Mouse (Mus musculus): ENCODE measurements around the gene Filip1. TPM values are rescaled to one million over a fixed set of nuclear protein-coding genes. Genes with fewer than 3 reads are reported as not detected.

Filip1 gene
- polyA plus RNA-seq, 1 experiment from 2014 or later = 0.88 TPM

DNA sequence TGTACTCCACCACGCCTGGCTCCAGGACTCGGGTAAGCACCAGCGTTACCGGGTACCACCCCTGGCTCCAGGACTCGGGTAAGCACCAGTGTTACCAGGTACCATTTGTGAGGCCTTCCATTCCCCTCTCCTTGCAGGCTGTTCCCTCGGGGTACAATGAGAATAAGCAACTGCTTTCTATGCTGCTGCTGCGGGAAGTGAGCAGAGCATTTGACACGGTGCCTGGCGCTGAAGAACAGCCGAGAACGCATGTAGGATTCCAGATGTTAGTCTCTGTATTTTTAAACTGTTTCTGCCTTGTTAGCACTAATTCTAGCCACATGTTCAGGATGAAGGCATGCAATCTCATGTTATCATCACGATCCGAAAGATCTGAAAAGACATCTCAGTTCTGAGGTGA lies 635 bp downstream of the Filip1 start:
- no peak overlapping the region; the same call in 1 of the 2 replicates for H3K27ac ChIP-seq

DNA sequence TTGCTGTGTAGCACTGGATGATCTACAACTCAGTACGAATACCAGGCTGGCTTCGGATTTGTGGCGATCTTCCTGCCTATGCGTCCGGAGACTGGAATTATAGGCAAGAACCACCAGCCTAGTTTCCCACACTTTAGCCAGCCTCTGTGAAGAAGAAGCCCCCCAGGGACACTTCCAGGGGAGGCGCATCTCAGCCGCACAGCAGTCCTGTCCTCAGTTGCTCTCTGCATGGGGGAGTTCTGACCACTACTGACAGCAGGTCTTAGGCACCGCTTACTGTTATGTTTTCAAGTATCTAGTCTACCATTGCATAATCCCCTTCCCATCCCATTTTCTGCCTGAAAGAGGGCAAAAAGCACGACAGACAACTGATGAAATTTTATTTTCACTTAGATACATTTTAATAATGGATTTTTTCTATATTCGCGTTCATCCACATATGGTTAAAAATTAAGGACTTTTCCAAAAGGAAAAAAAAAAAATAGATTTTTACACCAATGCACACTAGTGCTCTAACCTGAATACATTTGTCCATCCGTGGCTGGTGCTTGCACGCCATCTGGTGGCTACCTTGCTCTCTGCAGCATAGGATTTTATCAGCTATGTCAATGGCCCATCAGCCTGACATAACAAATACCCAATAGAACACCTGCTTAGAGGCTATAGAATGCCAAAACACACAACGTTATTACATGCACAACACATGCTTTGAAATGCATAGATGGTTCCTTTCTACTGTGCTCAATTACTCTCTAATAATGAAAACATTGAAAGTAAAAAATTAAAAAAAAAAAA lies 10.1 kb downstream of the Filip1 start:
- no peaks in the 10 kb centered on the region for H3K27me3 ChIP-seq (ENCODE audit: low read depth, poor library complexity, severe bottlenecking)
- no peak overlapping the region for H3K27ac ChIP-seq
- WGBS = 53% methylated on average over 14 of the region's 14 CpGs
- no peaks in the 10 kb centered on the region for H3K4me1 ChIP-seq
- no peaks in the 10 kb centered on the region for H3K36me3 ChIP-seq
- no peak overlapping the region for H3K4me3 ChIP-seq
- no peaks in the 10 kb centered on the region for H3K9me3 ChIP-seq (replicated peaks)
- peak; percentile 85 for DNase-seq (ENCODE audit: low spot score)

More for the DNA sequence above, 635 bp downstream of the Filip1 start:
- Histone ChIP-seq H3K36me3 (no peaks in the 10 kb centered on the region), H3K4me1 (peaks cover 5% of the 10 kb centered on the region; the same call in 1 of the 2 replicates), H3K4me3 (no peak overlapping the region), H3K9me3 (replicated peaks) (no peaks in the 10 kb centered on the region), H3K27me3 (ENCODE audit: low read depth, poor library complexity, severe bottlenecking) (no peaks in the 10 kb centered on the region)
- no peak for DNase-seq (ENCODE audit: low spot score)
- 85% methylated on average over 13 of the region's 13 CpGs for WGBS

GRCm38 (mm10) chr9:79997282-79997681 lies 15.4 kb downstream of the Filip1 start:
- WGBS = 92% methylated on average over 6 of the region's 6 CpGs
- no peak overlapping the region for H3K27ac ChIP-seq
- no peaks in the 10 kb centered on the region for H3K27me3 ChIP-seq (ENCODE audit: low read depth, poor library complexity, severe bottlenecking)
- H3K4me3 ChIP-seq = no peak overlapping the region
- H3K36me3 ChIP-seq = no peaks in the 10 kb centered on the region
- no peak for DNase-seq (ENCODE audit: low spot score)
- no peaks in the 10 kb centered on the region for H3K9me3 ChIP-seq (replicated peaks)
- H3K4me1 ChIP-seq = no peaks in the 10 kb centered on the region

DNA sequence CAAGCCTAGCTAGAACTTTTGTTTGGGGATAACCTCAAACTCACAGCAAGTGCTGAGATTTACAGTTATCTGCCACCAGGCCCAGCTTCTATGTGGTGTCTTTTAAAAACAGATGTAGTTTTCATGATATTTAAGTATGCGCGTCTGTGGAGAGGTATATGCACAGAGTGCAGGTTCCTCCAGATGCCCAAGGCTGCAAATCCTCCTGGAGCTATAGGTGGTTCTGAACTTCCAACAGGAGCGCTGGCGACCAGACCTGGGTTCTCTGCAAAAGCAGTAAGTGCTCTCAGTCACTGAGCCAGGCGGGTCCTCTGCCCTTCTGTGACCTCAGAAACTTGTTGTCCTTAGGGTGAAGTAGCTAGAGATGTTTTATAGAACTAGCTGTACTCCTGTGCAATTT lies 18.4 kb downstream of the Filip1 start:
- H3K27me3 ChIP-seq (ENCODE audit: low read depth, poor library complexity, severe bottlenecking) = no peaks in the 10 kb centered on the region
- no peak overlapping the region for H3K4me3 ChIP-seq
- 95% methylated on average over 5 of the region's 5 CpGs for WGBS
- no peaks in the 10 kb centered on the region for H3K4me1 ChIP-seq
- H3K27ac ChIP-seq = no peak overlapping the region
- H3K36me3 ChIP-seq = no peaks in the 10 kb centered on the region
- DNase-seq (ENCODE audit: low spot score) = no peak
- no peaks in the 10 kb centered on the region for H3K9me3 ChIP-seq (replicated peaks)

GRCm38 (mm10) chr9:79993066-79993465 lies 19.6 kb downstream of the Filip1 start:
- Histone ChIP-seq H3K27ac (no peak overlapping the region), H3K36me3 (no peaks in the 10 kb centered on the region), H3K9me3 (replicated peaks) (no peaks in the 10 kb centered on the region), H3K4me1 (no peaks in the 10 kb centered on the region), H3K27me3 (ENCODE audit: low read depth, poor library complexity, severe bottlenecking) (no peaks in the 10 kb centered on the region), H3K4me3 (no peak overlapping the region)
- 83% methylated on average over 4 of the region's 4 CpGs for WGBS
- DNase-seq (ENCODE audit: low spot score) = no peak

GRCm38 (mm10) chr9:79990456-79991017 lies 22.1 kb downstream of the Filip1 start:
- no peak for DNase-seq (ENCODE audit: low spot score)

GRCm38 (mm10) chr9:79989703-79990102 lies 22.9 kb downstream of the Filip1 start:
- 88% methylated on average over 1 of the region's 1 CpGs for WGBS
- H3K4me1 ChIP-seq = no peaks in the 10 kb centered on the region
- no peak overlapping the region for H3K4me3 ChIP-seq
- no peak for DNase-seq (ENCODE audit: low spot score)
- H3K36me3 ChIP-seq = no peaks in the 10 kb centered on the region
- H3K27ac ChIP-seq = no peak overlapping the region
- no peaks in the 10 kb centered on the region for H3K27me3 ChIP-seq (ENCODE audit: low read depth, poor library complexity, severe bottlenecking)
- H3K9me3 ChIP-seq (replicated peaks) = no peaks in the 10 kb centered on the region

More at GRCm38 (mm10) chr9:79990456-79991017, 22.1 kb downstream of the Filip1 start:
- H3K4me3 ChIP-seq = no peak overlapping the region
- no peaks in the 10 kb centered on the region for H3K36me3 ChIP-seq
- no peaks in the 10 kb centered on the region for H3K27me3 ChIP-seq (ENCODE audit: low read depth, poor library complexity, severe bottlenecking)
- WGBS = 92% methylated on average over 16 of the region's 16 CpGs
- H3K9me3 ChIP-seq (replicated peaks) = no peaks in the 10 kb centered on the region
- H3K4me1 ChIP-seq = no peaks in the 10 kb centered on the region
- no peak overlapping the region for H3K27ac ChIP-seq

DNA sequence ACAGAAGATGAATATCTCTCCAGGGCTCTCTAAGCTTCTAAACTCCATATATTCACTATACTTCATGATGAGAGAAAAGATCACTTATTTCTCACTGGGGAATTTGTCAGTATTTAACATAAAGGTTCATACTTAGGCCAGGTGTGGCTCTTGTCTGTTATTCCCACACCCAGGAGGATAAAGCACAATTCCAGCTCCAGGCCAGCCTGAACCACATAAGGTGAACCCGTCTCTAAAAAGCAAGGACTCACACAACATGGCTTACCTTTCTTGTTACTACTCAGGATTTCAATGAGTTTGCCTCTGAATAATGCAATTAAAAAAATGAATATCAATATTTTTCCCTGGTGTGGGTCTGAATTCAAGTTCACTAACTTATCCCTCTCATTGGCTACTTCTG lies 23.6 kb downstream of the Filip1 start:
- Histone ChIP-seq H3K27ac (no peak overlapping the region), H3K4me3 (no peak overlapping the region), H3K9me3 (replicated peaks) (no peaks in the 10 kb centered on the region), H3K4me1 (no peaks in the 10 kb centered on the region), H3K36me3 (no peaks in the 10 kb centered on the region), H3K27me3 (ENCODE audit: low read depth, poor library complexity, severe bottlenecking) (no peaks in the 10 kb centered on the region)
- DNase-seq (ENCODE audit: low spot score) = no peak
- 92% methylated on average over 1 of the region's 1 CpGs for WGBS

GRCm38 (mm10) chr9:79983244-79983643 lies 29.4 kb downstream of the Filip1 start:
- Histone ChIP-seq H3K27ac (no peak overlapping the region), H3K9me3 (replicated peaks) (no peaks in the 10 kb centered on the region), H3K27me3 (ENCODE audit: low read depth, poor library complexity, severe bottlenecking) (no peaks in the 10 kb centered on the region), H3K4me3 (no peak overlapping the region), H3K36me3 (no peaks in the 10 kb centered on the region), H3K4me1 (peaks cover 5% of the 10 kb centered on the region; the same call in 1 of the 2 replicates)
- no peak for DNase-seq (ENCODE audit: low spot score)
- WGBS = 82% methylated on average over 10 of the region's 10 CpGs

GRCm38 (mm10) chr9:79979274-79979673 lies 33.4 kb downstream of the Filip1 start:
- DNase-seq (ENCODE audit: low spot score) = no peak

GRCm38 (mm10) chr9:79978228-79979024 lies 34.2 kb downstream of the Filip1 start:
- 86% methylated on average over 12 of the region's 12 CpGs for WGBS
- Histone ChIP-seq H3K4me3 (peak overlapping the region; percentile 45; the same call in 1 of the 2 replicates), H3K27me3 (ENCODE audit: low read depth, poor library complexity, severe bottlenecking) (no peaks in the 10 kb centered on the region), H3K36me3 (no peaks in the 10 kb centered on the region), H3K4me1 (peaks cover 15% of the 10 kb centered on the region), H3K9me3 (replicated peaks) (no peaks in the 10 kb centered on the region), H3K27ac (no peak overlapping the region)
- DNase-seq (ENCODE audit: low spot score) = no peak

More at GRCm38 (mm10) chr9:79979274-79979673, 33.4 kb downstream of the Filip1 start:
- Histone ChIP-seq H3K36me3 (no peaks in the 10 kb centered on the region), H3K9me3 (replicated peaks) (no peaks in the 10 kb centered on the region), H3K4me1 (peaks cover 15% of the 10 kb centered on the region), H3K27ac (no peak overlapping the region), H3K4me3 (no peak overlapping the region), H3K27me3 (ENCODE audit: low read depth, poor library complexity, severe bottlenecking) (no peaks in the 10 kb centered on the region)
- 89% methylated on average over 2 of the region's 2 CpGs for WGBS

GRCm38 (mm10) chr9:79977549-79977971 lies 35.1 kb downstream of the Filip1 start:
- Histone ChIP-seq H3K9me3 (replicated peaks) (no peaks in the 10 kb centered on the region), H3K4me1 (peaks cover 15% of the 10 kb centered on the region), H3K27me3 (ENCODE audit: low read depth, poor library complexity, severe bottlenecking) (no peaks in the 10 kb centered on the region), H3K36me3 (no peaks in the 10 kb centered on the region), H3K27ac (peak overlapping the region; percentile 72), H3K4me3 (peak overlapping the region; percentile 45)
- 10% methylated on average over 13 of the region's 13 CpGs for WGBS
- peak; percentile 65 for DNase-seq (ENCODE audit: low spot score)

- peaks cover 15% of the 10 kb centered on the region for H3K4me1 ChIP-seq
- no peaks in the 10 kb centered on the region for H3K9me3 ChIP-seq (replicated peaks)
- H3K27ac ChIP-seq = no peak overlapping the region
- H3K27me3 ChIP-seq (ENCODE audit: low read depth, poor library complexity, severe bottlenecking) = no peaks in the 10 kb centered on the region
- no peak for DNase-seq (ENCODE audit: low spot score)
- WGBS = 71% methylated on average over 8 of the region's 8 CpGs
- no peaks in the 10 kb centered on the region for H3K36me3 ChIP-seq
- no peak overlapping the region for H3K4me3 ChIP-seq
Measured at GRCm38 (mm10) chr9:79976789-79977188, 35.9 kb downstream of the Filip1 start.
